Mouse (Mus musculus) lung, postnatal 14 days (tissue): ENCODE results near the gene Cpsf2.
A peak's percentile ranks its signal among the peaks of the same experiment; 100 is the strongest.
"Not testable (repeated sequence)": the region's sequence is repeated elsewhere in the genome, so short reads cannot be mapped to it uniquely, and the experiment has no call there.

Source experiments
- DNase-seq: peaks from one replicate; pipeline ENCODE4 v3.0.0; 2021

The Cpsf2 gene

GRCm38 (mm10) chr12:101975601-101976571 lies at the start of gene Cpsf2:
TSS of gene Cpsf2 (plus strand) at chr12:101975988.
- DNase-seq: peak; percentile 81

DNA sequence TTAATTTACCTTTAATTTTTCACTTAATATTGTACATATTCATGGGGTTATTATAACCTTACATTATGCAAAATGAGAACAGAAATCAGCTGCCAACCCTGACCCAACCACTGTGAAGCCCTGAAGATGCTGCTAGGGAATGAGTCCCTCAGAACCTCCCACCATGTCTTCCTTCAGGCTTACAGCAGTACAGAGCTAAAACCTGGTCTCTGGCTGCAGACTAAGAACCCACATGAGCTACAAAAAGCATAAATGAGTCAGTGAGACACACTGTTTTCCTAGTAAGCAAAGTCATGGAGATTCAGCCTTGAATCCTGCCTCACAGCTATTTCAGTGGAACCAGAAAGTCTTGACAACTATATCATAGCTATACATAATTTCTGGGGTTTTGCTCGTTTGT lies 47.4 kb upstream of the Cpsf2 start:
- DNase-seq: no peak

GRCm38 (mm10) chr12:101935223-101935622 lies 40.6 kb upstream of the Cpsf2 start:
- no peak for DNase-seq

- DNase-seq: no peak
Measured at GRCm38 (mm10) chr12:101937572-101937971, 38.2 kb upstream of the Cpsf2 start.

DNA sequence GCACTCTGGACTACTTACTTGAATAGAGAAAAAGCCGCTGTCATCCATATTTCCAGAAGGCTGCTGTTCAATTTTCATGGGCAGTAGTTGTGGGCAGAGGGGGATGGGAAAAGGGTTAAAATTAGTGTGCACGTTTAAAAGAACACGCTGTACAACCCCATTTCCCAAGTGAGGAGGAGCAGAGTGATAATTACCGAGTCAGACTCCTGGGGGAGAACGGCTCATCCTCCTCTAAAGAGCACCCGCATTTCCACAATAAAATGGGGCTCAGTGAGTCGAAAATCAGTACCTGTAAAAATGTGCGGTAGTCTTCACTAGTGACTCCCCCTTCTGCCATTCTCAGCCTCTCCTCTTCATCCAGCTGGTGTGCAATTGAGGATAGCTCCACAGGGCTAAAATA lies 27.8 kb upstream of the Cpsf2 start:
- no peak for DNase-seq

DNA sequence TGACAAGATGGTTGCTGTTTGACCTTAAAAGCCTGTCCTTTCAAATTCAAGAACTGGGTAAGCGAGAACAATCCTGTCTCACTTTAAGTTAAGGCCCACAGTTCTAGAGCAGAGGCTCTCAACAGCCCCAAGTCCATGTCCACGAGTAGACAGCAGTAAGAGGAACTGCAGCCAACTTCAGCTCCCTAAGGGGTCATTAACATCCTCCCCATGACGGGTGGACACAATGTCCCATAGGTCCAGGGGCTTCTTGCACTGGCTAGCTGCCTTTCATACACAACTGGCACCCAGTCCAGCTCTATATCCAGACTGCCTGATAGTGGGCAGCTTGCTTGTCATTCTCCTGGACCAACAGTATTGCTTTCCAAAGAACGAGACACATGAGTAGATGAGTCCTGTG lies 27.0 kb upstream of the Cpsf2 start:
- no peak for DNase-seq

GRCm38 (mm10) chr12:101955821-101956220 lies 20.0 kb upstream of the Cpsf2 start:
- not testable (repeated sequence) for DNase-seq

DNA sequence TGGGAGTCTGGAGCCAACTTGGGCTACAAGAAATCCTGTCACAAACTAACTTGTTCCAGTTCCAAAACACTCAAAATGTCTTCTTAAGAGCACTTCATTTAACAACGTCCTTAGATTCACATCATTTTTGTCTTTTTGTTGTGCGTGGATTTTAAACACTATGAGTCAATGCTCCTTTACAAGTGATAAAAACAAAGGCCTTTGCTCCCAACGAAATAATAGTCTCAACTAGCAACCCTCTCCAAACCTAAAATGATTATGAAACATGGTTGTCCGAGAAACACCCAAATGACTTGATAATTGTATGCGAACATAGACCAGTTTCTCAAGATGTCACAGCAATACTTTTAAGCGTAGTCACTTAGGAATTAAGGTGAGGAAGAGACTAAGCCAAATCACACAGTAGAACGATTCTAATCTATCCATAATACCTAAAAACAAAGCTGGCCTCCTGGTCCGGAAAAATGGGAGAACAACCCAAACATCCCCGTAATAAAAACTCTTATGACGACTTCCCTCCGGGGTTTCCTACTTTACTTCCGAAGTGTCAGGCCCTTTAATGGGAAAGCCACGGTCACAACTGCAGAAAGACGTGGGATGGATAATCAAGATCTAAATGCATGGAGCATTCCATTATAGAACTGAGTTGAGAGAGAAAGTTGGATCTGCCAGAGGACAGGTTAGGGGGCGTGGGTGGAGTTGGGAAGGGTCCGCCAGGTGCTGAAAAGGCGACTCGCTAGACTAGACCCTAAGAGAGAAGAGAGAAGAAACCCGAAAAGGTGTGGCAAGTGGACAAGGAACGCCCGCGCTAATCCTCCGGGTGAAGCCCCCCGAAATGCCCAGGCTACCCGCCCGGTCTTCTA lies 18.5 kb upstream of the Cpsf2 start:
- DNase-seq: peak; percentile 23

- DNase-seq: peak; percentile 97
Measured at GRCm38 (mm10) chr12:101957942-101958544, 17.7 kb upstream of the Cpsf2 start, which contains the start of gene Atxn3. TSS of gene Atxn3 (minus strand) at chr12:101958246.

DNA sequence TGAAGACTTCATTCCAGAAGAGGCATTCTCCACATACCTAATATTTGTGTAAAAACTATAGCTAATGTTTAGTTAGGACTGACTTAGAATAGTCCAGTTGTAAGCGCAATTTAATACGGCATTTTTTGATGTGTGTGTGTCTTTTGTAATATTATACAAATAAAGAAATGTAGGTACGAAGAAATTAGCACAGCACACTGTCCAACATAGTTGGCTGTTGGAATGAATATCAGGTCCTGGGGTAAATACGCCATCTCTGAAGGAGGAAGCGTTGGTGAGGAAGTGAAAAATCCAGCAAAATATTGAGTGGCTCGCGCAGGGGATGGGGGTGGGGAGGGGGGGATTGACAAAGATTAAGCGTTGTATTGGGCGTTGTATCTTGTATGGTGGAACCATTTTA lies 17.2 kb upstream of the Cpsf2 start:
- DNase-seq: no peak

DNA sequence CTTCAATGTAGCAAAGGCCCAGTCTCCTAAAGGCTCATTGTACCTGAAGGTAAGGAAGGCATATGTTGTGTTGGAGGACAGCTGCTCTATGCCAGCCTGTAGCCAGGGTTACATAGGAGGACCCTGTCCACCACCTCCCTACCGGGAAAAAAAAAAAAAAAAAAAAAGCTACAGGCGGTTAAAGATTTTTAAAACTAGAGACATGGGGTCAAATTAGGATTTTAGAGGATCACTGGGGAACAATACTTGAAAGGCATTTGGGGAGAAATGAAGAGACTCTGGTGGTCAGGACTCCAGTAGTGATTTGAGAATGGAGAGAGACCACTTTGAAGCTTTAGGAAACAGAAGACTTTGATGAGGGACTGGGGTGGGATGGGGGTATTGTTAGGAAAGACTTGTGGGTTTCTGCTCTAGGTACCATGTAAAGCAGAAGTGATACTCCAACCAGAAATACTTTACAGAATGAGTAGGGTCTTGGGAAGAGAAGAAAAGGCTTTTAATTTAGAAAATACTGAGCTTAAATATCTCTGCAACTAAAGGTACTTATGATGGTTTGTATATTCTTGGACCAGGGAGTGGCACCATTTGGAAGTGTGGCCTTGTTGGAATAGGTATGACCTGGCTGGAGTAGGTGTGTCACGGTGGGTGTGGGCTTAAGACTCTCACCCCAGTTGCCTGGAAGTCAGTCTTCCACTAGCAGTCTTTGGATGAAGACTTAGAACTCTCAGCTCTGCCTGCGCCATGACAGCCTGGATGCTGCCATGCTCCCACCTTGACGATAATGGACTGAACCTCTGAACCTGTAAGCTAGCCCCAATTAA lies 16.6 kb upstream of the Cpsf2 start:
- not testable (repeated sequence) for DNase-seq

DNA sequence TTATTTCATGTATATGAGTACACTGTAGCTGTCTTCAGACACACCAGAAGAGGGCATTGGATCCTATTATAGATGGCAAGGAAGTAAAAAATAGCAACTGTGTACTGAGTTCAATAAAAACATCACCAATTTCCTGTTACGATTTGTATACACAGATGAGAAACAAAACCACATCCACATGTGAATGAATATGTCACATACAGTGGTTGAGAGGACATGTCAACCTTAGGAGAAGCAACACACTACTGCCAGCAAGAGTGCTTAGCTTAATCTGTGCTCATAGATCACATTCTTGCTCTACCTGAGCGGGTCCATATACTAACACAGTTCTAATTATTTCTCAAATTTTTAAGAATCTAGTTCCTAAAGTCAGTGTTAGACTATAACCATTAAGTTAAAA lies 4.5 kb upstream of the Cpsf2 start:
- DNase-seq: no peak

DNA sequence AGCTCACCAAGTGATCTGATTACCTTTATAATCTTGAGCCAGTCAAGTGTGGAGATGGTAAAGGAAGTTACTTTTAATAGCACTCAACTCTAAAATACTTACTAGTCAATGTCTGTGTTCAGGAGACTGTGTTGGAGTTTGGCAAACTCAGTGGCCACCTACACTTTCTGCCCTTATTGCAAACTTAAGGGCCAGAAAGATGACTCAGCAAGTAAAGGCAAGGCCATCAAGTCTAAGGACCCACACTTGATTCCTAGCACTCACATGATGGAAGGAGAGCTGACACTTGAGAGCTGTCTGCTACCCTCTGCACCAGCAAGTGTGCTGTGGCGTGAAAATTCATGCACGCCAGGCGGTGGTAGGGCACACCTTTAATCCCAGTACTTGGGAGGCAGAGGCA lies 3.6 kb upstream of the Cpsf2 start:
- no peak for DNase-seq

DNA sequence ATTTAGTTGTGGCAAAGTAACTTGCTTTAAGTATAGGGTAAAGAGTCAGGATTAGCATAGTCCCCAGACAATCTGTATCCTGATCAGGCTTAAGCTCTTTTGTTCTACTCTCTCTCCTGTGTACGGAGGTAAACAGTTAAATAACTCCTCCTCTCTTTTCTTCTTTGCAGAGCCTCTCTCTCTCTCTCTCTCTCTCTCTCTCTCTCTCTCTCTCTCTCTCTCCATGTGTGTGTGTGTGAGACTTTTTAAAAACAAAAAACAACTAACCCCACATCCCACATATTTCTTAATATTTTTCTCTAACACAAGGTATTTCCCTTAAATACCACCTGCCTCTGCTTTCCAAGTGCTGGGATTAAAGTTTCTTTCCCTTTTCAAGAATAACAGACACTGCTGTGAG lies 1.2 kb upstream of the Cpsf2 start:
- no peak for DNase-seq

DNA sequence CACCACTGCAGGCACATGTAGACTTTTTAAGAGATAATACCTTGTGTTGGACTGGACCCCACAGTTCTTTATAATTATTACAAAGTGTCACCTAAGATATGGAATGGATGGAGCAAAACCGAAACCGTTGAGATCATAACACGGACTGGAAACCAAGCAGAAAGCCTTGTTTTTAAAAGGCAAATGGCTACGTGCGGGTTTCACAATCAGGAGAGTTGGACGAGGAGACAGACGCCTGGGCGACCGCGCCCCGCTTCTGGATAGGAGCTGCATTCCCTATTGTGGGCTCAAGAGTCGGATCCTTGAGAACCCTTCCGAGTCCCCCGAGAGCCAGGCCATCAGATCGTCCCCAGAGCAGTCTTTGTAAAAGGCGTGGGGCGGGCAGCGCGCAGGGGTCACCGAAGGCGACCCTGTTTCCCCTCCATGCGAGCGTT lies 604 bp upstream of the Cpsf2 start:
- no peak for DNase-seq

GRCm38 (mm10) chr12:101976651-101977403 lies 1.0 kb downstream of the Cpsf2 start:
- DNase-seq: no peak

GRCm38 (mm10) chr12:101977404-101977915 lies 1.7 kb downstream of the Cpsf2 start:
- no peak for DNase-seq

GRCm38 (mm10) chr12:101978162-101978561 lies 2.4 kb downstream of the Cpsf2 start:
- no peak for DNase-seq

- no peak for DNase-seq
Measured at GRCm38 (mm10) chr12:101978588-101978987, 2.8 kb downstream of the Cpsf2 start.

DNA sequence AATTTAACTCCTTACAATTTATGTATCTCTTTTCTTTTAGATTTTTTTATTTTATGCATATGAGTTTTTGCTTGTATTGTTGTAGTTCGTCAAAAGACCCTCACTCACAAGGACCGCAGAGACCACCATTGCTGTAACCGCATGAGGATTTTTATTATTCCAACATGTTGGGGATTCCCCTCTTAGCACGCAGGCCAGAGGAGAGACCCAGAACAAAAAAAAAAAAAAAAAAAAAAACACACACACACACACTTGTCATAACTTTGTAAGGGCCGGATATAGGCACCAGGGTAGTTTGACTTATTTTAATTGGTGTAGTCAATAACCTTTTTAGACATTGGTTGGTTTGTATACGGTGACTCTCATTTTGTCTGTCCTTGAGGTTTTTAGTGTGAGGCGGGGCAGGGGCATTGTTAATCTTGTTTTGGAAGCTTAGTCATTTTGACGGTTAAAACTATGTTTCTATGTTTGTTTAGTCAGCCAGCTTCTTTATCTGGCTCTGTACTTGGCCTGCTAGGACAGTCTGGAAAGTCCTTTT lies 3.5 kb downstream of the Cpsf2 start:
- DNase-seq: no peak

DNA sequence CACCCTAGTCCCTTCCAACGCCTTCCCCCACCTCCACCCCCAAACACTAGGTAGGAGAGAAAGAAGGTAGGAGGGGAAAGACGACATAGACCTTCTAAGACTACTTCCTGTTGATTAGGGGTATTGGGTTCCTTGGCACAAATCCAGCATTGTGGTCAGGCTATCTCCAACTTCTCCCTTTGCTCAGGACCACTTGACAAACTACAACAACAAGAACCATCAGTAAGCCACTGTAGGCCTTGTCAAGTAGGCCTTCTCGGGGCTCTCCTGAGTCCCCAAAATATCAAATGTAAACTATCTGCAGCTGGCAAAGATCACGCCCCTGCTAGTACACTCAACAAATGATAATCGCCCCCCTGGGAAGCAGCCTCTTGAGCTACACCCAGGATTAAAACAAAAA lies 4.5 kb downstream of the Cpsf2 start:
- peak; percentile 8 for DNase-seq
